ENCODE assay signal across 19 mouse cellular contexts in the genomic region with DNA sequence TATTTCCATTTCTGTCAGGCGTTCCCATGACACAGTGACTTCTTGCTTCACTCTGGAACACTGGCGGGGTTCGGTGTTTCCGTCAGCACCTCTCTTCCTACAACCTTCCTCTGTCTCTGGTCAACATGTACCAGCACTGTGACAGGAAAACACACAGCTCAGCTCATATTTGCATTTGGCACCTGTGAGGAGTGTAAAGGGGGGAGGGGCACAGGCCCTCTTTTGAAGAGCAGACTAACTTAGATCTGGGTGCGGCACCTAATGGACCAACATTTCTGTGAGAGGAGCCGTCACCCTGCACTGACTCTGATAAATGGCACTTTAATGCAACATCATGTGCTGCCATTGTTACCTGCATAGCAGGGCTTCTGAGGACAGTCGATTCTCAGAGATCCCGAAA. TPM values are rescaled to one million over a fixed set of nuclear protein-coding genes. Genes with fewer than 3 reads are reported as not detected.
"Had no signal": no experiment of that assay in that cellular context is flagged by ENCODE, and none has a peak within 500 bp of the region (broad histone marks: within the 10 kb centered on the region; RNA-seq: fewer than 3 reads in every experiment).

No protein-coding gene starts in this region.

- H3K4me3 ChIP-seq: liver, embryonic 13.5 days; liver, embryonic 15.5 days; megakaryocyte, embryonic 14.5 days; midbrain, embryonic 13.5 days; midbrain, embryonic 15.5 days; neural tube, embryonic 12.5 days; stomach, embryonic 15.5 days had no signal

- H3K9ac ChIP-seq: liver, embryonic 13.5 days; liver, embryonic 15.5 days; liver, postnatal 0 days; lung, embryonic 14.5 days; midbrain, embryonic 13.5 days; midbrain, embryonic 15.5 days; neural tube, embryonic 12.5 days; stomach, embryonic 15.5 days had no signal

- H3K27me3 ChIP-seq: midbrain, embryonic 15.5 days had no signal

- H3K9me3 ChIP-seq: liver, embryonic 13.5 days; liver, embryonic 15.5 days; midbrain, embryonic 13.5 days; midbrain, embryonic 15.5 days; neural tube, embryonic 12.5 days; stomach, embryonic 15.5 days had no signal

- DNase-seq: liver, embryonic 13.5 days; liver, postnatal 0 days; lung, embryonic 14.5 days; right cerebral cortex, postnatal 14 days; thymus, adult 18-20 months; thymus, postnatal 14 days; thymus, postnatal 36 days had no signal

- H3K36me3 ChIP-seq: liver, embryonic 13.5 days; liver, embryonic 15.5 days; midbrain, embryonic 13.5 days; midbrain, embryonic 15.5 days; neural tube, embryonic 12.5 days; stomach, embryonic 15.5 days had no signal

- H3K4me2 ChIP-seq: liver, embryonic 11.5 days; liver, embryonic 13.5 days; liver, embryonic 15.5 days; lung, embryonic 14.5 days; midbrain, embryonic 11.5 days; midbrain, embryonic 13.5 days; midbrain, embryonic 15.5 days; neural tube, embryonic 12.5 days; stomach, embryonic 15.5 days had no signal

- H3K27ac ChIP-seq: liver, embryonic 13.5 days; liver, embryonic 15.5 days; macrophage; midbrain, embryonic 13.5 days; midbrain, embryonic 15.5 days; neural tube, embryonic 12.5 days; stomach, embryonic 15.5 days had no signal

- ATAC-seq: liver, postnatal 0 days; midbrain, embryonic 13.5 days; midbrain, embryonic 15.5 days had no signal

RNA-seq across cellular contexts. Expression of a gene that starts 4.2 kb away (rescaled TPM):
- total RNA-seq: megakaryocyte progenitor cell, adult 5-6 weeks; monocyte, adult 5-6 weeks; neutrophil, adult 5-6 weeks had no signal
- polyA plus RNA-seq: macrophage had no signal
